Mouse (Mus musculus) embryonic facial prominence, embryonic 11.5 days (tissue): ENCODE results near the gene Atp6v1f. TPM values are rescaled to one million over a fixed set of nuclear protein-coding genes. Genes with fewer than 3 reads are reported as not detected.

Source experiments
- ATAC-seq: fragments of 200-750 bp; cut with Nextera tagmentation; replicated peaks from 2 replicates; pipeline ENCODE4 v1.8.0; 2017; ENCODE audit warnings: low read depth; ENCODE audit not compliant: insufficient number of reproducible peaks, low FRiP score, low TSS enrichment
- DNase-seq: peaks from one replicate; pipeline ENCODE4 v3.0.0-alpha.2; 2015; ENCODE audit warnings: low spot score
- H3K27ac ChIP-seq: fragments of 300-500 bp; sonication (generic); replicated peaks from 2 replicates; pipeline ENCODE4 v1.5.1; 2014; ENCODE audit warnings: mild to moderate bottlenecking, low read depth, low read length, control low read depth
- H3K27me3 ChIP-seq: fragments of 300-500 bp; sonication (generic); 2 replicates; pipeline ENCODE4 v1.6.1; 2014; ENCODE audit warnings: mild to moderate bottlenecking, low read length, moderate library complexity, mixed read lengths; ENCODE audit not compliant: control insufficient read depth, insufficient read depth
- H3K36me3 ChIP-seq: fragments of 300-500 bp; sonication (generic); replicated peaks from 2 replicates; pipeline ENCODE4 v1.6.1; 2014; ENCODE audit warnings: low read depth, mild to moderate bottlenecking, low read length, moderate library complexity, mixed read lengths; ENCODE audit not compliant: control insufficient read depth, insufficient read depth
- H3K4me1 ChIP-seq: fragments of 300-500 bp; sonication (generic); 2 replicates; pipeline ENCODE4 v1.6.1; 2014; ENCODE audit warnings: low read length, mixed read lengths; ENCODE audit not compliant: control insufficient read depth, insufficient read depth
- H3K4me2 ChIP-seq: fragments of 300-500 bp; sonication (generic); 2 replicates; pipeline ENCODE4 v1.6.1; 2014; ENCODE audit warnings: low read depth, mild to moderate bottlenecking, control low read depth, low read length, moderate library complexity
- H3K4me3 ChIP-seq: fragments of 300-500 bp; sonication (generic); 2 replicates; pipeline ENCODE4 v1.5.1; 2014; ENCODE audit warnings: low read depth, low read length, control low read depth
- H3K9ac ChIP-seq: fragments of 300-500 bp; sonication (generic); replicated peaks from 2 replicates; pipeline ENCODE4 v1.6.1; 2014; ENCODE audit warnings: mild to moderate bottlenecking, control low read depth, low read length
- H3K9me3 ChIP-seq: fragments of 300-500 bp; sonication (generic); replicated peaks from 2 replicates; pipeline ENCODE4 v1.6.1; 2016; ENCODE audit warnings: mild to moderate bottlenecking, low read length, inconsistent platforms, mixed read lengths; ENCODE audit not compliant: control insufficient read depth
- WGBS: fragments of 180-500 bp; shearing (Covaris S2); extraction: QIAGEN DNeasy Blood & Tissue Kit; methylation state at CpG from one replicate; pipeline ENCODE4 v1.1.7; 2014; 5-methylcytosine and 5-hydroxymethylcytosine counted together
- polyA plus RNA-seq: library from polyadenylated mRNA; unstranded; fragments of >200 nt; fragmentation: Nextera tagmentation; extraction: Ambion mirVana; gene quantifications from 2 replicates; pipeline ENCODE4 v1.2.1, GENCODE M21; 2014

The Atp6v1f gene
- polyA plus RNA-seq, 1 experiment from 2014 or later: 196 TPM

DNA sequence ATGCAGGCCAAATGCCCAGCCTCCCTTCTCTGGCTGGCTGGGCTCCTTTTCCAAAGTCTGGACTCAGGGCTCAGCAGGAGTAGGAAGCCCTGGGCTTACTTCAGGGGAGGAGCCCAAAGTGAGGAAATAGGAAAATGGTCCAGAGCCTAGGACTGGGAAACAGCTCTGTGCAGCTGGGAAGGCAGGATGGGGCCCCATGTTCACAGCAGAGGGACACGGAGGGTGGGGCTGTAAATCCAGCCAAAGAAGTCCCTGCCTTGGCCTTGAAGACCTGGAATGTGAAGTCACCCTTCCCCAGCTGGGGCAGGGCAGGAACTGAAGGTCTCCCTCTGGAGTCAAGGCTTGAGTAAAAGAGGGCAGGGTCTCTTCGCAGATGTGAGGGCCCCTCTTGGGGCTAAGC lies 41.6 kb downstream of the Atp6v1f start:
- Histone ChIP-seq H3K27me3 (no peaks in the 10 kb centered on the region; the same call in 1 of the 2 replicates), H3K4me2 (no peak overlapping the region), H3K4me1 (no peaks in the 10 kb centered on the region; the same call in 1 of the 2 replicates), H3K9me3 (no peaks in the 10 kb centered on the region), H3K36me3 (no peaks in the 10 kb centered on the region), H3K27ac (no peak overlapping the region), H3K4me3 (no peak overlapping the region), H3K9ac (0 out of 2 replicates have a peak overlapping the region, but pooled peaks have one; percentile 22)
- WGBS: 14% methylated on average over 2 of the region's 2 CpGs
- ATAC-seq (no peak), DNase-seq (peak; percentile 17)

DNA sequence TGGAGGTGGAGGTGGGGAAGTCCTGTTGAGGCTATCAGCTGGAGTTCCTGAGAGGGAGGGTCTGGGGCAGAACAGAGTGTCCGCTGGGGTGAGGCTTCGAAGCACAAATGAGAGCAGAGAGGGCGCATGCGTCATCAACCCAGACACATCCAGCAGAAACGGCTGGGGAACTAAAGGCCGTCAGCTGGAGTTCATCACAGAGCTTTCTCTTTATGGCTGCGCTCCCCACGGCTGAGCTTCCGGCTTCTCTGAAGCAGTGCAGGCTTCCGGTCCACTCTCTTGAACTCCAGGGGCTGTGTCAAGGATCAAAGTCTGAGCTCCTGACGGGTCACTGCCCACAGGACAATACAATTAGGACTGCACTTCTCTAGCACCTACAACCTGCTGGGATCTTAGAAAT lies 45.8 kb downstream of the Atp6v1f start:
- H3K9ac ChIP-seq: peak overlapping the region; percentile 33; the same call in 1 of the 2 replicates
- peak overlapping the region; percentile 14 for H3K4me2 ChIP-seq
- peak; percentile 91 for DNase-seq
- no peaks in the 10 kb centered on the region for H3K27me3 ChIP-seq
- H3K4me3 ChIP-seq: 0 out of 2 replicates have a peak overlapping the region, but pooled peaks have one; percentile 6
- H3K27ac ChIP-seq: peak overlapping the region; percentile 17; the same call in 1 of the 2 replicates
- peak; percentile 41 for ATAC-seq
- no peaks in the 10 kb centered on the region; the same call in 1 of the 2 replicates for H3K4me1 ChIP-seq
- 0% methylated on average over 11 of the region's 11 CpGs for WGBS
- H3K9me3 ChIP-seq: no peaks in the 10 kb centered on the region
- no peaks in the 10 kb centered on the region for H3K36me3 ChIP-seq

DNA sequence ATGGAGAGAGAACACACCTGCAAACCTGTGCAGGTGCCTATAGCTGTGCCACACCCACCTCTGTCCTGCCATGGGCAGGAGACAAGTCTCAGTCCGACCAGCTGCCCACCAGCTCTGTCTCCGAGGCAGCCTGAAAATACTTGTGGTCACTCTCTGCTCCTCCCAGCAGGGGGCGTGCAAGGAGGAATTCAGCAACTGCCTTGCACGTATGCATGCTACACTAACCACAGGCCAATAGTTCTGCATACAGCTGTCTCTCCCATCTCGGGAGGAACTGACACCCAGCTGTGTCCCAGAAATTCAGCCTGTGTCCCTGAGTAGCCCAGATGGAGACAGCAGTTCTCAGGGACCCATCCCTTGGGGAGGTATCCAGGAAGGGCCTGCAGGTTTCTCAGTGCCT lies 49.6 kb downstream of the Atp6v1f start:
- Histone ChIP-seq H3K9me3 (no peaks in the 10 kb centered on the region), H3K4me2 (no peak overlapping the region), H3K4me3 (no peak overlapping the region), H3K36me3 (no peaks in the 10 kb centered on the region), H3K27ac (no peak overlapping the region), H3K27me3 (no peaks in the 10 kb centered on the region), H3K9ac (no peak overlapping the region), H3K4me1 (no peaks in the 10 kb centered on the region)
- ATAC-seq (no peak), DNase-seq (peak; percentile 75)
- WGBS: 7% methylated on average over 5 of the region's 5 CpGs

Other genes with a start within 250 kb of the Atp6v1f start
- 35.0 and 41.6 TPM in 2 replicates for gene Hilpda, start 195.2 kb upstream of the Atp6v1f start, polyA plus RNA-seq
- gene Fam71f2, start 188.1 kb upstream of the Atp6v1f start, polyA plus RNA-seq: 0.57 and 0.79 TPM in 2 replicates
- gene Fam71f1, start 148.6 kb upstream of the Atp6v1f start, polyA plus RNA-seq: not detected in 2 replicates
- 323 and 328 TPM in 2 replicates for gene Calu, start 119.6 kb upstream of the Atp6v1f start, polyA plus RNA-seq
- 0.27 and 0.28 TPM in 2 replicates for gene Opn1sw, start 79.2 kb upstream of the Atp6v1f start, polyA plus RNA-seq
- gene Ccdc136, start 71.4 kb upstream of the Atp6v1f start, polyA plus RNA-seq: 17.3 and 22.8 TPM in 2 replicates
- gene Flnc, start 34.5 kb upstream of the Atp6v1f start, polyA plus RNA-seq: 2.2 and 3.2 TPM in 2 replicates
- not detected in 2 replicates for gene Atp6v1fnb, start 3.7 kb downstream of the Atp6v1f start, polyA plus RNA-seq
- gene Kcp, start 40.2 kb downstream of the Atp6v1f start, polyA plus RNA-seq: 10.0 and 14.6 TPM in 2 replicates
- 1.5 and 1.6 TPM in 2 replicates for gene Irf5, start 58.9 kb downstream of the Atp6v1f start, polyA plus RNA-seq
- gene Tnpo3, start 142.2 kb downstream of the Atp6v1f start, polyA plus RNA-seq: 117 and 125 TPM in 2 replicates
- 3.4 and 3.5 TPM in 2 replicates for gene Tspan33, start 226.5 kb downstream of the Atp6v1f start, polyA plus RNA-seq